Mouse (Mus musculus) large intestine, adult 2 months (tissue): Measurements from ENCODE around the gene Dr1. TPM values are rescaled to one million over a fixed set of nuclear protein-coding genes. Genes with fewer than 3 reads are reported as not detected.
"Not testable (repeated sequence)": the region's sequence is repeated elsewhere in the genome, so short reads cannot be mapped to it uniquely, and the experiment has no call there.

Source experiments
- DNase-seq: peaks from one replicate; pipeline ENCODE4 v3.0.0-alpha.2; 2012; ENCODE audit warnings: low read depth, low spot score
- WGBS: fragments of 180-500 bp; shearing (Covaris S2); methylation state at CpG from one replicate; pipeline ENCODE4 v1.1.7; 2018; 5-methylcytosine and 5-hydroxymethylcytosine counted together
- polyA plus RNA-seq: library from polyadenylated mRNA; depleted of rRNA; stranded (reverse); fragments of >200 nt; gene quantifications from 2 replicates; pipeline ENCODE4 v1.2.3, GENCODE M21; 2012; rRNA removed

Gene Dr1
- polyA plus RNA-seq: 7.9 and 14.0 TPM in 2 replicates

DNA sequence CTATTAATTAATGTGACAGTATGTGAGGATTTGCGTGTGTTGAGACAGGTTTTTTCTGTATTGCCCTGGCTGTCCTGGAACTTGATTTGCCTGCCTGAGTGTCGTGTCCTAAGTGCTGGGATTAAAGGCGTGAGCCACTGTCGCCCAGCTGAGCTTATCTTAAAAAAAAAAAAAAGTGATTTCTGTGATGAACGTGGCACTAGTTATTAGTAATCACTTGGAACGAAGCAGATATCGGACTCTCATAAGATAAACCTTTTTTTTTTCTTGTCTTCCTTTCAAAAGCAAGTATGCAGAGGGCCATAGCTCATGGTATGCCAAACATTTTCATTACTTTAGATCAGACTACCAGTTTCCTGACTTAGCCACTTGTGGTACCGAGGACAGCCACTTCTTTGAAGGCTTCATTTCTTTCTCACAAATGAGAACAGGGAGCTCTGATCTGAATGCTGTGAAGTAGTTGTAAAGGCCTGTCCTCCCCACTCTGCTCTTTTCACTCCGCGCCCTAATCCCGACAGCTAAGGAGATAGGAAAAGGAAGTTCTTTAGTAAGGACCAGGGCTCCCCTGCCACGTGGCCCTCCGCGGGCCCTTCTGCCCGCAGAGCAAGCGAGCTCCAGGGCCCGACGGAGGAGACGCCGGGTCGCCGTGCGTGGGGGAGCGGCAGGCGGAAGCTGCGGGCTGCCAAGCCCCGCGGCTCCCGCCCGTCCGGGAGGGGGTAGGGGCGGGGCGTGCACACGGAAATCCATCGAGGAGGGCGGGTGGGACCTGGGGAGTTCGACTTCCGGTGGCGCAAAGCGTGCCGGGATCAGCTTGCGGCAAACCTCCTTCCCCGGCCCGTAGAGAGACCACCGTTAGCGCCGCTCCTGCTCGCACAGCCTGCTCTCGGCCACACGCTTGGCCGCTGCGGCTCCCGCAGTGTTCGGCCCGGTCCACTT, at the start of gene Dr1:
Gene Dr1 (plus strand): TSS at position 771 of the 936 bp plus-strand sequence.
- peak; percentile 58 for DNase-seq
- whole genome bisulfite sequencing: 4% methylated on average over 55 of the region's 55 CpGs

DNA sequence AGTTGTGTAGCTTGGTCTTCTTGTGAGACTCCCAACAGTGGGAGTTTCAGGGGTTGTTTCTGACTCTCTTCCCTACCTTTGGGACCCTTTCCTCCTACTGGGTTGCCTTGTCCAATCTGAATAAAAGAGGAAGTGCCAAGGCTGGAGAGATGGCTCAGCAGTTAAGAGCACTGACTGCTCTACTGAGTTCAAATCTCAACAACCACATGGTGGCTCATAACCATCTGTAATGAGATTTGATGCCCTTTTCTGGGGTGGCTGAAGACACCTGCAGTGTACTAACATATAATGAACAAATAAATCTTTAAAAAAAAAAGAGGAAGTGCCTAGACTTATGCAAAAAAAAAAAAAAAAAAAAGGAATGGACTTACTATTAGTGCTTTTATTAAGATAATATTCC, 44.6 kb upstream of the Dr1 start:
- DNase-seq: no peak

GRCm38 (mm10) chr5:108226159-108226558, 42.5 kb upstream of the Dr1 start:
- no peak for DNase-seq

- no peak for DNase-seq
- WGBS: 34% methylated on average over 3 of the region's 3 CpGs
Observed at GRCm38 (mm10) chr5:108246314-108246765, 22.4 kb upstream of the Dr1 start.

DNA sequence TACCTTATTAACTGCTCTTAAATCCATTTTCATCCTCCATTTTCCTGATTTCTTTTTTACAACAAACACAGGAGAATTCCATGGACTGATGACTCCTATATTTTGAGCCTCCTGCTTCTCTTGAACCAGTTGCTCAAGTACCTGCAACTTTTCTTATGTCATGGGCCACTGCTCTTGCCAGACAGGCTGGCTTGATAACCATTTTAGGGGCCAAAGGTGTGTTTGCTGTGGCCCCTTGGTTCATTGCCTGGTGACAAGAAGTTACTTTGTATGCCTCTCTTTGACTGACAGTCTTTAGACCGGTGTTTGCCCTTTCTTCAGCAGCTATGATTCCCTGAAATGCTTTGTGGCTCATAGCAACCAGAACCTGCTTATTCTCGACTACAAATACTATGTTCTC, 18.7 kb upstream of the Dr1 start:
- no peak for DNase-seq
- 33% methylated on average over 2 of the region's 2 CpGs for WGBS

DNA sequence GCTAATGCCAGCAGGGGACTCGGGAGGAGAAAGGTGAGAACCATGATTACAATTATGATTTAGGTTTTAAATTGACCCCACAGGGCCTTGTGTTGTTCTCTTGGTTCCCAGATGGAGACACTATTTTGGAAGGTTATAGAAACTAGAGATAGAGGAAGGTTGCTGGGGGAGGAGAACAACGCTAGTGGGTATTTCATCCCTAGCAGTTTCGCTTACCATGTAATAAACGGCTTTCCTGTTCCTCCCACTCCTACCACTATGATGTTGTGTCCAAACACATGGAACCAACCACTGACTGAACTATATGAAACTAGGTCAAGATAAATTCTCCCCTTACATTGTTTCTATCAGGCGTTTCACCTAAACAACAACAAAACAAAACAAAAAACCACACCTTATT, 13.4 kb upstream of the Dr1 start:
- 76% methylated on average over 5 of the region's 5 CpGs for WGBS
- DNase-seq: no peak

- 38% methylated on average over 4 of the region's 4 CpGs for WGBS
- no peak for DNase-seq
Observed at GRCm38 (mm10) chr5:108262722-108263121, 6.0 kb upstream of the Dr1 start.

DNA sequence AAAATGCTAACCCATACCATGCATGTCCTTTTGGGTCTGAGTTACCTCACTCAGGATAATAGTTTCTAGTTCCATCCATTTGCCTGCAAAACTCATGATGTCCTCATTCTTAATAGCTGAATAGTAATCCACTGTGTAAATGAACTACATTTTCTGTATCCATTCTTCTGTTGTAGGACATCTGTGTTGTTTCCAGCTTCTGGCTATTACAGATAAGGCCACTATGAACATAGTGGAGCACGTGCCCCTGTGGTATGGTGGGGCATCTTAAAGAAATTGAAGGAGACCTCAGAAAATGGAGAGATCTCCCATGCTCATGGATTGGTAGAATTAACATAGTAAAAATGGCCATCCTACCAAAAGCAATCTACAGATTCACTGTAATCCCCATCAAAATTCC, 4.9 kb upstream of the Dr1 start:
- WGBS: 79% methylated on average over 1 of the region's 1 CpGs
- DNase-seq: not testable (repeated sequence)

DNA sequence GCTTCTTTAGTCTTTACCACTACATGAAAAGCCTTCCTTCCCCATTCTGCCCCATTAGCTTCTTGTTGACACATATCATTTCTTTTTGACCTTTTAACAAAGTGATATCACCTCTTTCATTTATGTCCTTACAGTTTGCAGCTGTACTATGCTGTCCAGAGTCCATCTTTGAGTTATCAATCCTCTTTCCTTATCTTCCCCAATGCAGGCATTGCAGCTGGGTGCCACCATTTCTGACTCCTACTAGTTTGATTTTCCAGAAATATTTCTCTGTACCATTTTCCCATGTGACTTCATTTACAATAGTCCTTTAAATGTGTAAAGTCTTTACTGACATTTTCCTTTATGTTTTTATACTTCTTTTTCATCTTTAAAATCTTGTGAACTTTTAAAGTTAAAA, 1.7 kb upstream of the Dr1 start:
- no peak for DNase-seq

GRCm38 (mm10) chr5:108269063-108269810, 540 bp downstream of the Dr1 start:
- WGBS: under 1% methylated on average over 44 of the region's 44 CpGs
- no peak for DNase-seq

- DNase-seq: no peak
- WGBS: 2% methylated on average over 7 of the region's 7 CpGs
Observed at GRCm38 (mm10) chr5:108269811-108270151, 1.1 kb downstream of the Dr1 start.

DNA sequence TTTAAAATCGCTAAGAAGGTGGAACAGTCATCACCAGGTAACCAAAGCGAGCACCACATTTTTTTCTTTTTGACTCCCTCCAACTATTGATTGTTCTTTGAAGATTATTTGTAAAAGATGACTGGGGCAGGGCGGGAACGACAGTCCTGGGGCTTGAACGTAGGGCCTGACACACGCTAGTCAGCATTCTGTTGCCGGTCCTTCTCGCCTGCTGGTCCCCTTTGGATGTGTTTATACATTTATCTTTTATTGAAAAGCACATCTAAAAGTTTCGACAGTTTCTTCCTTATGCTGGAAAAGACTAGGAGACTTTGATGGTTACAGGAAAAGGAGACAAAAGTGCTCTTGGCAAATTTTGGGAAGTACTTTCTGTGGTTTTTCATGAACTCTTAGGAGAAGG, 1.7 kb downstream of the Dr1 start:
- 9% methylated on average over 9 of the region's 9 CpGs for WGBS
- DNase-seq: no peak

DNA sequence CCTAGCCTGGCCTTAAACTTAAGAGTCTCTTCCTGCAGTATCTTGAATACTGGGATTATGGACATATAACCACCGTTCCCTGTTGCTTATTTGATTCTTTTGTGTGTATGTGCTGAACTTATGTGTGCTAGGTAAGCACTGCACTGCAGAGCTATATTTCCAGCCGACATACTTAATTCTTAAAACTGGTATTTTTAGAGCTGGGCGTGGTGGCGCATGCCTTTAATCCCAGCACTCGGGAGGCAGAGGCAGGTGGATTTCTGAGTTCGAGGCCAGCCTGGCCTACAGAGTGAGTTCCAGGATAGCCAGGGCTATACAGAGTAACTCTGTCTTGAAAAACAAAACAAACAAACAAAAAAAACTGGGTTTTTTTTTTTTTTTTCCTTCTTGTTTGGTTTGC, 2.6 kb downstream of the Dr1 start:
- 87% methylated on average over 6 of the region's 6 CpGs for WGBS
- DNase-seq: not testable (repeated sequence)

DNA sequence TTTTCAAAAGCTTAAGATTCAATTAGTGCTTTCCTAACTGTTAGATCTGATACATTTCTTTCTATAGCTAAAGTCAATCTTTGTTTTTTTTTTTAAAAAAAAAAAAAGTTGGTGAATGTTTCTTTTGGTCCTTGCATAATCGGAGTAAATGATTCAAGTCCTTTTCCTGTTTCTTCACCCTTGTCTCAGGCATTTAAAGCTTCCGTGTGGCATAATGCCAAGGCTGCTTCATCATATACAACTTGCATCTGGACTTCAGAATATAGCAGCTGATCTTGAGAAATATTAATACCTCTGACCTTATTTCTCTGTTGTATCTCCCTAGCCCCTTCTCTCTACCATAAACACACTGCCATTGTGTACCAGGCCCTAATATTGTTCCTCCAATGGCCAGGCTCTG, 18.3 kb downstream of the Dr1 start:
- 17% methylated on average over 2 of the region's 2 CpGs for WGBS
- peak; percentile 47 for DNase-seq

GRCm38 (mm10) chr5:108301567-108301966, 32.9 kb downstream of the Dr1 start:
- DNase-seq: no peak
- WGBS: 61% methylated on average over 3 of the region's 3 CpGs

DNA sequence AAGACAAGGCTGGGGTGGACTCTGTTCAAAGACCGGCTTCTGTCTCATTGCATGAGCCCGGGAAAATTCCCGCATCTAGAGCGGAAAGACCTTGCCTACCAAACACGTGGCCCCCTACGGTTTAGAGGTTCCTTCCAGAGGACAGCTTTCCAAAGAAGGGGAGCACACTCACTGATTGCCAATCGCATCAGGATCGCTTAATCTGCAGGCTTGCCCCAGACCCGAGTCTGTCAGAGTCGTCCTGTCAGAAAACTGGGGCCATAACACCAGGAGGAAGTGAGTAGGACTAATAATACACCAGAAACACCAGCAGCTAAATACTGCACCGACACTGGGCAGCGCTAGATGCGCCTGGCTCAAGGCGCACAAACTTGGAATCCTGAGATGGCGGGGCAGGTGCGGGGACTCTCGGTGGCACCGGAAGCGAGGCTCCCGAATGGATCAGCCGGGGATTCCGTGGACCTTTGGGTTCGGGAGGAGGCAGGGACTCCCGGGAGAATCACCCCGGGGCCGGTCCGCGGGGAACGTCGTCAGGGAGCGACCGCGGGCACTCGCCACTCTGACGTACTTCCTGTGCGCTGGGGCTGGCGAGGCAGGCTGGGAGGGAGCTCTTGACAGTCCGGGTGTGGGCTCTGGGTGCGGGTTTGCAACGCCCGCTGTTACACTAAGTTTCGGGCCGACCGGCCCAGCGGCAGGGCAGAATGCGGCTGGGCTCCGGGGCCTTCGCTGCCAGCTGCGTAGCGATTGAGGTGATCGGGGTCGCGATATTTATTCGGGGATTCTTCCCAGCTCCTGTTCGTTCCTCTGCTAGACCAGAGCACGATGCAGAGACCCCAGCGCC, 43.7 kb downstream of the Dr1 start, which contains the start of gene Pigg:
Gene Pigg (plus strand): TSS at position 386 of the 841 bp plus-strand sequence.
- under 1% methylated on average over 57 of the region's 57 CpGs for WGBS
- peak; percentile 82 for DNase-seq

DNA sequence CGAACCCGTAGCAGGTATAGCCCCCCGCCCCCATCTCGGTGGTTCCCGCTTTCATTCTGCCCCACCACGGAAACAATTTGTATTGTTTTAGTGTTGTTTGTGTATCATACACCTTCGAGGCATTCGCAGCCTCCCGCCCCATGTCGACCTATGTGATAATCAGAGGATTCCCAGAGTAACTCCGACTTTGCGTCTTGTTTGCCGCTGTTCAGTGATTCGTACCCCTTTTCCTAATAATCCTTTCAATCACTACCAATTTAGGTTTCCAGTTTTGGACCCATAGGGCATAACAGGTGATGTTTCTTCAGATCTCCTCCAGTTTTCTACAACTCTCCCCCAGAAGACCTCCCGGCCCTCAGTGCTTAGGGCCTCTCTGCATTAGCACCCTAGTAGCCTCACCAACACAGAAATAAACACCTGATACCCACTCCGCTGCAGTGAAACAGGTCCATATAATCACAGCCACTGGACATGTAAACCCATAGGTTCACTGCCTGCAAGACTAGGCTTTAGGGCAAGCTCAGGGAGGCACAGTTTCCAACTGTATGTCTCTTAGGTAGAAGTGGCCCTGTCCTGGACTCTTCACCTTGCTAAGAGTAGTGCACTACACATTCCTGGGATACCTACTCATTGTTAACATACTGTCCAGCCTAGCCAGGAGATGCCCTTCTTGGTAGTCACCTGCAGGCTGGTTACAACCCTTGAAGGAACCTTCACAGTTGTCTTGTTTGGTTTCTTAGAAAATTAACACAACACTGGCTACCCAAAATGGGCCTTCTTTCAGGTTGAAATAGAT, 44.6 kb downstream of the Dr1 start:
- no peak for DNase-seq
- WGBS: 2% methylated on average over 16 of the region's 16 CpGs
